Mouse (Mus musculus) embryonic stem cell, embryonic (primary cell): ENCODE results near the gene Psmc3ip.
"Not testable (repeated sequence)": the region's sequence is repeated elsewhere in the genome, so short reads cannot be mapped to it uniquely, and the experiment has no call there.

Experiments used
- CTCF ChIA-PET, 4 experiments: fragments of 300-600 bp in 2 of 4; fragments of 350-600 bp in 2 of 4; sonication (Branson Sonifier 250); formaldehyde crosslinking; loops; one replicate each; lab custom pipeline; 2022; ENCODE audit warnings: inconsistent platforms in 2 of 4; lab: Charles Lee
- POLR2A ChIA-PET, 4 experiments: fragments of 300-600 bp in 2 of 4; fragments of 350-600 bp in 2 of 4; sonication (Branson Sonifier 250); formaldehyde crosslinking; loops; one replicate each; lab custom pipeline; 2022; ENCODE audit warnings: antibody characterized with exemption in 4 of 4, inconsistent platforms in 1 of 4; lab: Charles Lee

Gene Psmc3ip

DNA sequence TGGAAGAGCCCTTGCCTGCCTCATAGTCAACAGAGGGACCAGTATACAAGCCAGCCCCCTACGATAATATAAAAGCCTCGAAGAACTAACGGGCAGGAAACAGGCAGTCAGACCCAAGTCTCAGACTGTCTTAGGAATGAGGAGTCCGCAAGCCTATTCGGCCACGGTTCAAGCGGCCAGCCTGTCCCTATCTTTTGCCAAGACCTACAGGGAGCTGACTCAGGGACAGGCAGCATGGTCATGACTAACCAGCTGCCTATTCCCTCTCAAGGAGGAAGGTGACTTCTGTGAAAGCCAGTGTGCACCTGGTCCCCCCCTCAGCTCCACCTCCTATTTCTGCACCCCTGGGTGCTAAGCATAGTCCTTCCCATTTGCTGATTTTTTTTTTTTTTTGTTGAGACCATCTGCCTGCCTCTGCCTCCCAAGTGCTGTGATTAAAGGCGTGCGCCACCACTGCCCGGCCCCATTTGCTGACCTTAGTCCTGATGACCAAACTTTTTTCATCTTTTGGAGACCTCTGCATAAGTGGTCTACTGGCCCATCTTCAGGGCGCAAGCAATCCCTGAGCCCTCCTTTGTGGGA lies 33.9 kb upstream of the Psmc3ip start:
- CTCF ChIA-PET, result interaction anchor here (0.6 to 1.3 kb wide), 9 partner anchors 14 to 311 kb away, joined by 3 to 8 read pairs (median 4); partner anchors contain the start of gene Becn1 (in 1 of the 4)
- POLR2A ChIA-PET, result interaction anchor here in 3 of 4 experiments (0.6 to 1.6 kb wide), 4 partner anchors 9 to 119 kb away, joined by 4 to 12 read pairs (median 6); partner anchors contain the start of genes Retreg3 (in 1 of the 3) and Tubg1 (in 1 of the 3)

DNA sequence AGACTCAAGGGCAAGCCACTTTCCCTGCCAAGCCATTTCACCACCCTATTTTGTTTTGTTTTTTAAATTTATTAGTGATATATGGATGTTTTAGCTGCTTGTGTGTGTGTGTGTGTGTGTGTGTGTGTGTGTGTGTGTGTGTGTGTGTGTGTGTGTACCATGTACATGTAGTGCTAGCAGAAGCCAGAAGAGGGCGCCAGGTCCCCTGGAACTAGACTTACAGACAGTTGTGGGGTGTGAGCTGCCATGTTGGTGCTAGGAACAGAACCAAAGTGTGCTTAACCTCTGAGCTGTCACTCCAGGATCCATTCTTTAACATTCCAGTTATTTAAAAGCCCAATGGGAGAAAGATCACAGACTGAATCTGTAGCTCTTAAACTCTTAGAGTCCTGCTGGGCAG lies 31.8 kb upstream of the Psmc3ip start:
- POLR2A ChIA-PET, result interaction anchor here (0.6 to 1.5 kb wide), 7 partner anchors 10 to 425 kb away, joined by 3 to 8 read pairs (median 3); partner anchors contain the start of genes Brca1 (in 1 of the 4), Cntd1 (in 1 of the 4), Coa3 (in 1 of the 4) and Nbr1 (in 1 of the 4)
- CTCF ChIA-PET, result interaction anchor here (0.6 to 1.9 kb wide), 30 partner anchors 8 to 1196 kb away, joined by 3 to 17 read pairs (median 3); partner anchors contain the start of genes Becn1 (in 1 of the 4) and Psmc3ip (in 1 of the 4)

DNA sequence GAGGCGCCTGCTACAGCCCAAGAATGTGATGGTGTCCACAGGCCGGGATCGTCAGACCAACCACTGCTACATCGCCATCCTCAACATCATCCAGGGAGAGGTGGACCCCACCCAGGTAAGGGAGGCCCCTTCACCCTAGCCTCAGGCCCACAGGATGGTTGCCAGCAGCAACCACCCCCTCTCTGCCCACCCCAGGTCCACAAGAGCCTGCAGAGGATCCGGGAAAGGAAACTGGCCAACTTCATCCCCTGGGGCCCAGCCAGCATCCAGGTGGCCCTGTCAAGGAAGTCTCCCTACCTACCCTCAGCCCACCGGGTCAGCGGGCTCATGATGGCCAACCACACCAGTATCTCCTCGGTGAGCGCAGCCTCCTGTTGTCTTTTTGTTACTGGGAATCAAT lies 29.8 kb upstream of the Psmc3ip start:
- POLR2A ChIA-PET, result not testable (repeated sequence)
- CTCF ChIA-PET, result interaction anchor here in 1 of 4 experiments (1.9 kb wide), 1 partner anchor 52 kb away, joined by 5 read pairs; no protein-coding TSS in a partner anchor

DNA sequence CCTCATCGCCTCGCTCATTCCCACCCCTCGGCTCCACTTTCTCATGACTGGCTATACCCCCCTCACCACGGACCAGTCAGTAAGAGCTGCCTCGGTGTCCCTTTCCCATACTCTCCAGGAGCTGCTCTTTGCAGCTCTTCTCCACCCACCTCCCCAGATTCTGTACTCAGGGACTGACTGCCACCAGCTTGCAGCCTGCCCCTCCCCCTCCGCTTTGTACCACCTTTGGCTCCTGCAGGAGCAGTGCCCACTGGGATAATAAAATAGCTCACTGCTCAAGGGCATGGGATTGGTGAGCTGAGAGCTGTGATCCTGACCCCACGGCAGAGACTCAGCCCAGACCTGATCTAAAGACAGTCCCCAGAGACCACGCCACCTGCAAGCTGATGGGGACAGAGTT lies 29.3 kb upstream of the Psmc3ip start:
- CTCF ChIA-PET, result interaction anchor here in 2 of 4 experiments (1.5 to 1.9 kb wide), 2 partner anchors 52 to 56 kb away, joined by 5 to 6 read pairs; no protein-coding TSS in a partner anchor
- POLR2A ChIA-PET, result interaction anchor here in 1 of 4 experiments (1.2 to 1.4 kb wide), 2 partner anchors 24 to 36 kb away, joined by 3 to 4 read pairs; no protein-coding TSS in a partner anchor

DNA sequence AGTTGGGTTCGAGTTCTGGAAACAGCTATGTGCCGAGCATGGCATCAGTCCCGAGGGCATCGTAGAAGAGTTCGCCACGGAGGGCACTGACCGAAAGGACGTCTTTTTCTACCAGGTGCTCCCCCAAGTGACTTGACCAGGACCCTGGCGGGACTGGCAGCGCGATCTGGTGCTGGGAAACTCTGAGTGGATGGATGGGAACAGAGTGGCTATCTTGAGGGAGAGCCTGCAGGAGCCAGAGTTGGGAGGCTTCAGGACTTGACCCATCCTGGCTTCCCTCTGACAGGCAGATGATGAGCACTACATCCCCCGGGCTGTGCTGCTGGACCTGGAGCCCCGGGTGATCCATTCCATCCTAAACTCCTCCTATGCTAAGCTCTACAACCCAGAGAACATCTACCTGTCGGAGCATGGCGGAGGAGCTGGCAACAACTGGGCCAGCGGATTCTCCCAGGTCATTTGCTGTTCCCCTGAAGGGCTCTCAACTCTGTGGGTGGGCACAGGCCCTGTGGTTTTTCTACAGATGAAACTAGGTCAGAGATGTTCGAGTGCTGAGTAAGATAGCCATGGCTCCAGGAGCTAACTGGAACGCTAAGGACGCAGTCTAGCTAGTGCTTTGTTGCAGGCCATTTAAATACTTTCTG lies 25.4 kb upstream of the Psmc3ip start:
- ChIA-PET POLR2A (interaction anchor here (0.5 to 3.5 kb wide), 64 partner anchors 8 to 801 kb away, joined by 3 to 23 read pairs (median 4); partner anchors contain the start of genes Cntd1 (in 2 of the 4), Cntnap1 (in 2 of the 4), Coa3 (in 2 of the 4) and Mlx (in 2 of the 4)), CTCF (interaction anchor here in 3 of 4 experiments (0.6 to 1.8 kb wide), 16 partner anchors 11 to 181 kb away, joined by 3 to 13 read pairs (median 5); partner anchors contain the start of genes Psmc3ip (in 2 of the 3), Becn1 (in 1 of the 3), Ccr10 (in 1 of the 3) and Cntd1 (in 1 of the 3))

DNA sequence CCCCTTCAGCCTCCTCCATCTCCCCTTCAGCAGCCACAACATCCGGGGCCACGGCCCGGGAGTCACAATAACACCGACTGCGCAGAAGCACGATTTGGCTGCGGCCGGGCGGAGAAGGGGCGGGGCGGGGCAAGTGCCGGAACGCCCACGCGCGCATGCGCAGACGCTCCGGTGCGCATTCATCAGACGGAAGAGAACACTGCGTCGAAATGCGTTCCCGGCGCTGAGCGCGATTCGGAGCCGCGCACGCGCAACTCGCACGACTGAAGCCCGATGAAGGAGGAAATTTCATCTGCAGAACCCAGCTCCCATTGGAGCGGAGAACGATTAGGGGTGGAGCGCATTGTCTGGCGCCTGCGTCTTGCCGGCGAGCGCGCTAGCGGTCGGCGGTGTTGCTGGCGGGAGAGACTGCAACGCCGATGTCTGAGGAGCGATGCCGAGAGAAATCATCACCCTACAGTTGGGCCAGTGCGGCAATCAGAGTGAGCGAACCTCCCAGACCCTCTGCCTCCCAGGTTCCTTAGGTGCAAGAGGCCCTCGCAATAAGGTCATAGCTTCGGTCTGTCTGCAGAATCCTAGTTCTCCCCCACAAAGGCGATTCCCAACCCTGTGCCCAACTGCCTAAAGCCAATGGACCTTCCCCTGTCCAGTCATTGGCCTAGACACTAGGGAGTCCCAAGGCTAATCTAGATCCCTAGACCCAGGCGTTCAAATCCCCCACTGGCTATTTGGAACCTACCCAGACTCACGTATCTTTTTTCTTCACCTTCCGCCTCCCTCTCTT lies 24.7 kb upstream of the Psmc3ip start, which contains the start of the genes Retreg3 and Tubg1:
Retreg3 (minus strand) TSS at position 133 of the 784 bp plus-strand sequence.
Tubg1 (plus strand) TSS at position 178 of the 784 bp plus-strand sequence.
- POLR2A ChIA-PET, result interaction anchor here (0.5 to 3.5 kb wide), 73 partner anchors 9 to 1757 kb away, joined by 3 to 23 read pairs (median 4); partner anchors contain the start of genes Cntd1 (in 2 of the 4), Cntnap1 (in 2 of the 4), Coa3 (in 2 of the 4) and Mlx (in 2 of the 4)
- CTCF ChIA-PET, result interaction anchor here in 3 of 4 experiments (0.5 to 1.8 kb wide), 18 partner anchors 12 to 791 kb away, joined by 3 to 13 read pairs (median 4); partner anchors contain the start of genes Psmc3ip (in 2 of the 3), Becn1 (in 1 of the 3), Ccr10 (in 1 of the 3) and Cntd1 (in 1 of the 3)

DNA sequence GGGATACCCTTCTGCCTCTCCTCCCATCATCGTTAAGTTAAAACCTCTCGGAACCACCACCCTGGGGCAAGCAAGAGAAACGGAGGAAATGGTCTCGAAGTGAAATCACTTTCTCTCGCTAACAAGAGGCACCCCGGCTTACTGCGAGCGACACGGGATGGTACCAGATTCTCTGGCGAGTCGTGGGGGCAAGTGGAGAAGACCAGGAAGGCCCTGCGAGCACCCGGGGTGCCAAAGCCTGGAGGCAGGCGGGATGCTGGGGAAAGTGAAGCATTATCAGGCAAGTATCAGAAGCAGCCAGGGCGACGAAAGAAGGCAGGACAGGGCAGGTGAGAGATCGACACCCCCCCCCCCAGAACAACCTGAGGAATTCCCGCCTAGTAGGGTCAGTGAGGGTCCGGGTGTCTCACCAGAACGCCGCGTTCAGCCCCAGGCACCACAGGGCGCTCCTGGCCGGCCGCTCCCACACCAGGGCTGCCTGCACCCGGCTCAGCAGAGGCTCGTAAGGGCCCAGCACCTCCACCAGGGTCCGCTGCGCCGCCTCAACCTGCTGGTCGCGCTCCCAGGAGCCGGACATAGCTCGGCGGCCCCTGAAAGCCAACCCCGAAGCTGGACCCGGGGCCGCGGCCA lies 24.0 kb upstream of the Psmc3ip start:
- POLR2A ChIA-PET, result interaction anchor here (0.6 to 3.5 kb wide), 75 partner anchors 8 to 1757 kb away, joined by 3 to 23 read pairs (median 4); partner anchors contain the start of genes Cntd1 (in 2 of the 4), Cntnap1 (in 2 of the 4), Coa3 (in 2 of the 4) and Mlx (in 2 of the 4)
- CTCF ChIA-PET, result interaction anchor here in 3 of 4 experiments (0.5 to 1.8 kb wide), 17 partner anchors 8 to 792 kb away, joined by 3 to 13 read pairs (median 4); partner anchors contain the start of genes Psmc3ip (in 2 of the 3), Becn1 (in 1 of the 3), Ccr10 (in 1 of the 3) and Cntd1 (in 1 of the 3)

DNA sequence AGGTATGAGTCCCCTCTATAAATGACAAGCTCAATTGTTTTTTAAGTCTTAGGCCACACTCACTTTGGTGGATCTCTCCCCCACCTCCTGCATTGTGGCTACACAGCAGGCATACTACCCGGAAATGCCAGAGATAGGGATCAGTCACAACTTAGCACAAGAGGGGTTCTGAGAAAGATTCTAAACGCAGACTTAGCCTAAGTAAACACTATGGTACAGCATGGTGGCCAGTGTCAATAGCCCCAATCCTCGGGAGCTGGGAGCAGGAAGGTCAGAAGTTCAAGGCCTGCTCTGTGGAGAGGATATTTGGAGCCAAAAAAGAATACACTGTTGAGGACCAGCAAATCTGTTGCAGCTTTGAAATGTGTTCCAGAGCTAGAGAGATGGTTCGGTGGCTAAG lies 22.9 kb upstream of the Psmc3ip start:
- POLR2A ChIA-PET, result interaction anchor here in 2 of 4 experiments (0.7 to 3.5 kb wide), 9 partner anchors 15 to 1067 kb away, joined by 3 to 22 read pairs (median 4); partner anchors contain the start of genes Mlx (in 2 of the 2), Psmc3ip (in 2 of the 2) and Lsm12 (in 1 of the 2)
- CTCF ChIA-PET, result interaction anchor here in 2 of 4 experiments (0.5 to 1.4 kb wide), 5 partner anchors 9 to 183 kb away, joined by 3 to 11 read pairs (median 3); no protein-coding TSS in a partner anchor

DNA sequence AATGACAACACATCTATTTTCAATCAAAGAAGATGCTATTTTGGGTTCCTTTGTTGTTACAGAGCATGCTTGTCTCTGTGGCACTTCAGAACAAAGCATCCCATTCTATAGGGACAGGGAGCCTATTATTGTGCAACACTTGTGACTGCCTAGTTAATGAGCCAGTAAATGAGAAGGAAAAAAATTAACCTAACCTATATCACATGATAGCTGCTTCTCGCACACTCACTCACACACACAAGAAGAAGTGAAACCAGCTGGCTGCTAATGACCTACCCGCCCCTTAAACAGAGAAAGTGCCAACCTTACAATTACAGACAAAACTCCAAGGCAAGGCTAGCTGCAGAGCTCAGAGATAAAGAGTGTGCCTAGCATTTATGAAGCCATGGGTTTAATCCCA lies 20.3 kb upstream of the Psmc3ip start:
- ChIA-PET CTCF (interaction anchor here in 1 of 4 experiments (0.5 to 1.5 kb wide), 4 partner anchors 16 to 133 kb away, joined by 3 to 5 read pairs (median 3); partner anchors contain the start of gene Psmc3ip), POLR2A (interaction anchor here in 2 of 4 experiments (1.0 to 2.7 kb wide), 3 partner anchors 20 to 56 kb away, joined by 3 to 9 read pairs (median 3); partner anchors contain the start of genes Coasy (in 1 of the 2) and Psmc3ip (in 1 of the 2))

DNA sequence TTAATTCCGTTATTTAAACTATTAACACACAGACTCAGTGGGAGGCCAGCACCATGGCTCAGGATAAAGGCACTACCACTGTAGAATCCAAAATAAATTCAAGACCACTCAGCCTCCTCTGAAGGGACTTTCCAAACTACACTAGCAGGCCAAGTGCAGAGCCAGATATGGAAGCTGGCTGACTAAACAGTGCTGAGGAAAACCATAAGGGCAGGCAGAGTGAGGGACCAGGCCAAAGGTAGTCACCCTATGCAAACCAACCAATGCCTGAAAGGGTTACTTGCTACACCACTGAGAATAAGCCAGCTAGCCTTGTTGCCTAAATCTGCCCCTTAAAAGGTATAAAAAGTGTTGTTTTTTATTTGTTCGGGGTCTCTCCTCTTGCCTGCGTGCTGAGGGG lies 16.9 kb upstream of the Psmc3ip start:
- ChIA-PET CTCF (no interaction called here), POLR2A (no interaction called here)

DNA sequence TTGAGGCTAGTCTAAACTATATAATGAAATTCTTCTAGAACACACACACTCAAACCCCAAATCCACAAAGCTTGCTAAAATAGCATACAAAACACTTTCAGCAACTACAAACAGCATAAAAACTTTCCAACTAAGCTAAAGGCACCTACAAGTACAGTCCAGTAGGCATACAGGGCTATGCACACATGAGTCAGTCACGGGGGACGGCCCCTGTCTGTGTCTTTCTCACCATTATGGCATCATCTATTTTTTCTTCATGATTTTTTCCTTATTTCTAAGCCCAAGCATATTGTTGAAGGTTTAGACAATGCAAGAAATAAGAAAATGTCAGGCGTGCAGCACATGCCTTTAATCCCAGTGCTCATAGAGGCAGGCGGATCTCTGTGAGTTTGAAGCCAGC lies 15.9 kb upstream of the Psmc3ip start:
- ChIA-PET CTCF (no interaction called here), POLR2A (interaction anchor here in 2 of 4 experiments (0.7 to 0.8 kb wide), 2 partner anchors 9 to 26 kb away, joined by 3 read pairs; partner anchors contain the start of genes Retreg3 (in 1 of the 2) and Tubg1 (in 1 of the 2))

DNA sequence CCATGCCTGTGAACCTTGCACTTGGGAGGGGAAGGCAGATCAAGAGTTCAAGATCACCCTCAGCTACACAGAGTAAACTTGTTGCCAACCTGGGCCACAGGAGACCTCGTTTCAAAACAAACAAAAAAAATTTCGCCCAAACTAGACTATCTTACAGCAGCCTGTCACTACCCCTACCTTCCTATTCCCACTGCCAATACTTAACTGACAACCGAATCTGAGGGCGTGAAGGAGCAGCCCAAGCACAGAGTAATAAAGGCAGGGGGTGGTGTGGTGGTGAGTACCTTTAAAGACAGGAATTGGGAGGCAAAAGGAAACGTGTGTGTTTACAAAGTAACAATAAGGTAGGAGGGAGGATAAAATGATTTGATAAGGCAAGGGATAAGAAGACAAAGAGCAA lies 15.5 kb upstream of the Psmc3ip start:
- CTCF ChIA-PET, result interaction anchor here in 1 of 4 experiments (0.6 kb wide), 1 partner anchor 65 kb away, joined by 3 read pairs; no protein-coding TSS in a partner anchor
- POLR2A ChIA-PET, result interaction anchor here in 2 of 4 experiments (0.7 to 0.8 kb wide), 2 partner anchors 9 to 25 kb away, joined by 3 read pairs; partner anchors contain the start of genes Retreg3 (in 1 of the 2) and Tubg1 (in 1 of the 2)

DNA sequence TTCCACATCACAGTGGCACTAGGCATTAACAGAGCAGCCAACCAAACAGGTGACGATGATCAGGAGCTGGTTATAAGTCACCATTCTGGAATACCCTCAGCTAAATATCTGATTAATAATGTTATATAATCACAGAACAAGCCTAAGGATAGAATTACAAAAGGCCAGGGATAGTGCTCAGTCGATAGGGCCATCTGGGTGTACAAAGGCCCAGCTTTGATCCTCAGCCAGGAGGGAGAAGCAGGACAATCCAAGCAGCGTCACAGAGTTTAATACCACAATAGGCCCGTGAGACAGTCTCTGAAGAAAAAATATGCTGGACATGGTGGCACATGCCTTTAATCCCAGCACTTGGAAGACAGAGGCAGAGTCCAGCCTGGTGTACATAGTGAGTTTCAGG lies 14.1 kb upstream of the Psmc3ip start:
- POLR2A ChIA-PET, result interaction anchor here in 2 of 4 experiments (0.6 to 4.0 kb wide), 7 partner anchors 10 to 443 kb away, joined by 3 to 14 read pairs (median 3); partner anchors contain the start of genes Retreg3 (in 2 of the 2), Tubg1 (in 2 of the 2) and Wnk4 (in 1 of the 2)

DNA sequence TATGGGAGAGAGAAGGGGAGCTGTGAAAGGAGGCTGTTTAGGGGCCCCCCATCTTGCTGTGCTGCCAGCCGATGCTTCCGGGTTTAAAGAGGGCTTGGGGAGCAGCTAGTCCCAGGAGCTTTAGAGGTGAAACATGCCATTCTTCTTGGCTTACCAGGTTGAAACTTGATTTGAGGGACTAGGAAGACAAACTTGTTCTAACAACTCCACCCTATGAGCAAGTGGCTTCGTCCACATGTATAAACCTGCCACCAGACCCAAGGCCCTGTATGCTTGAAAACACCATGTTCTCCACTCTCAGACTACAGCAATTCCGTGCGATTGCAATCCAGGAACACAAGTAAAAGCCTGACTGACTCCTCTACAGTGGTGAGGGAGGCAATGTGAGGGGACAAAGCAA lies 7.8 kb upstream of the Psmc3ip start:
- ChIA-PET CTCF (interaction anchor here in 1 of 4 experiments (1.5 to 1.8 kb wide), 2 partner anchors 45 to 78 kb away, joined by 3 to 8 read pairs; no protein-coding TSS in a partner anchor), POLR2A (interaction anchor here in 3 of 4 experiments (0.8 to 3.5 kb wide), 5 partner anchors 9 to 94 kb away, joined by 3 to 11 read pairs (median 6); partner anchors contain the start of genes Retreg3 (in 3 of the 3) and Tubg1 (in 3 of the 3))

More for the DNA sequence above, 14.1 kb upstream of the Psmc3ip start:
- CTCF ChIA-PET, result interaction anchor here in 2 of 4 experiments (0.7 to 1.2 kb wide), 3 partner anchors 50 to 476 kb away, joined by 3 to 7 read pairs (median 3); no protein-coding TSS in a partner anchor

DNA sequence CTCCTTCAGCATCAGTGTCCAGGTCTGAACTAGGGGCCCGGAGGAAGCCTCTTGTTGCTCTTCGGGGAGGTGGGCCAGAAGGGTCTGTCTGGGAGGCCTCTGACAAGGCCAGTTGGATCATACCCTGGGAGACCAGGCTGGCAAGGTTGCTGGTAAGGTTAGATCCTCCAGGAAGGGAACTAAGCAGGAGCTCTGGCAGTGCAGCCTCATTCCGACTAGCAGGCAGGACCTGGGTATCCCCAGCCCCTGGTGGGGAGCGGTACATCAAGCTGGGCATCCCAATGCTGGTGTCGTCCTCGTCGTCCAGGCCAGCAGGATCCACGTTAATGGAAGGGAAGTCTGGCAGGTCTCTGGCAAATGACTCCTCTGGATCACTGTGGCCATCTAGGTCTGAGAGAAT lies 3.0 kb upstream of the Psmc3ip start:
- POLR2A ChIA-PET, result interaction anchor here in 3 of 4 experiments (0.6 to 3.1 kb wide), 5 partner anchors 11 to 778 kb away, joined by 3 to 9 read pairs (median 3); partner anchors contain the start of genes Retreg3 (in 2 of the 3) and Tubg1 (in 2 of the 3)
- CTCF ChIA-PET, result no interaction called here
